ENCODE assay signal across 12 mouse cellular contexts in genomic region chr5:146585307-146585651, GRCm38 (mm10). TPM values are rescaled to one million over a fixed set of nuclear protein-coding genes. Genes with fewer than 3 reads are reported as not detected.
DNase-seq lines count a peak whose midpoint lies in the region; ATAC-seq and TF ChIP-seq lines count a peak whose summit lies in the region.
"Had no signal": no experiment of that assay in that cellular context is flagged by ENCODE, and none has a peak within 500 bp of the region (broad histone marks: within the 10 kb centered on the region; RNA-seq: fewer than 3 reads in every experiment).

No protein-coding gene starts in this region.

- H3K4me1 ChIP-seq in heart, embryonic 15.5 days (replicated peaks) = peaks cover 11% of the 10 kb centered on the region
- H3K4me1 ChIP-seq in cortical plate, adult 2 months (ENCODE audit: control insufficient read depth, insufficient read depth, low read length) = no peaks in the 10 kb centered on the region
- peaks cover 30% of the 10 kb centered on the region for H3K4me1 ChIP-seq in hindbrain, embryonic 13.5 days (replicated peaks)
- H3K4me1 ChIP-seq in midbrain, embryonic 12.5 days = peaks cover 7% of the 10 kb centered on the region
- H3K4me1 ChIP-seq: megakaryocyte, embryonic 14.5 days had no signal

- H3K36me3 ChIP-seq in heart, embryonic 15.5 days = no peaks in the 10 kb centered on the region
- no peaks in the 10 kb centered on the region for H3K36me3 ChIP-seq in hindbrain, embryonic 13.5 days
- H3K36me3 ChIP-seq in midbrain, embryonic 12.5 days = no peaks in the 10 kb centered on the region

- TF ChIP-seq POLR2A in cortical plate, adult 2 months (IDR thresholded peaks at IDR 0.05; ENCODE audit: extremely low read depth, insufficient read depth, low read length) = no peak

- H3K4me2 ChIP-seq in heart, embryonic 15.5 days = peak overlapping the region; percentile 90
- peak overlapping the region; percentile 91 for H3K4me2 ChIP-seq in hindbrain, embryonic 13.5 days
- H3K4me2 ChIP-seq in midbrain, embryonic 12.5 days (replicated peaks) = peak overlapping the region; percentile 88

- no peaks in the 10 kb centered on the region for H3K9me3 ChIP-seq in heart, embryonic 15.5 days (replicated peaks)
- no peaks in the 10 kb centered on the region for H3K9me3 ChIP-seq in hindbrain, embryonic 13.5 days
- no peaks in the 10 kb centered on the region for H3K9me3 ChIP-seq in midbrain, embryonic 12.5 days
- H3K9me3 ChIP-seq: megakaryocyte, embryonic 14.5 days had no signal

- H3K27ac ChIP-seq in heart, embryonic 15.5 days = no peak overlapping the region
- no peak overlapping the region for H3K27ac ChIP-seq in cortical plate, adult 2 months (ENCODE audit: insufficient read depth, low read length)
- no peak overlapping the region for H3K27ac ChIP-seq in hindbrain, embryonic 13.5 days
- H3K27ac ChIP-seq in midbrain, embryonic 12.5 days (replicated peaks) = no peak overlapping the region

- WGBS in heart, embryonic 15.5 days = 10% methylated on average over 10 of the region's 10 CpGs
- 11% methylated on average over 10 of the region's 10 CpGs for WGBS in hindbrain, embryonic 13.5 days
- 17% methylated on average over 10 of the region's 10 CpGs for WGBS in midbrain, embryonic 12.5 days

- peak overlapping the region; percentile 50 for H3K4me3 ChIP-seq in heart, embryonic 15.5 days
- peak overlapping the region; percentile 81 for H3K4me3 ChIP-seq in cortical plate, adult 2 months (ENCODE audit: insufficient read depth, low read length)
- H3K4me3 ChIP-seq in hindbrain, embryonic 13.5 days = peak overlapping the region; percentile 62
- peak overlapping the region; percentile 53 for H3K4me3 ChIP-seq in midbrain, embryonic 12.5 days
- H3K4me3 ChIP-seq: megakaryocyte, embryonic 14.5 days had no signal

- TF ChIP-seq CTCF in cortical plate, adult 2 months (IDR thresholded peaks at IDR 0.05; ENCODE audit: extremely low read depth, insufficient read depth, low read length) = no peak

- peaks cover 54% of the 10 kb centered on the region for H3K27me3 ChIP-seq in heart, embryonic 15.5 days
- peaks cover 85% of the 10 kb centered on the region for H3K27me3 ChIP-seq in hindbrain, embryonic 13.5 days
- peaks cover 61% of the 10 kb centered on the region for H3K27me3 ChIP-seq in midbrain, embryonic 12.5 days

- DNase-seq in heart, adult 18-20 months = no peak
- no peak for DNase-seq in layer of hippocampus, adult 11-12 months (ENCODE audit: low spot score)
- no peak for DNase-seq in embryo, embryonic 10.5 days (ENCODE audit: low spot score)
- DNase-seq: kidney, adult 9 months had no signal

- H3K9ac ChIP-seq in heart, embryonic 15.5 days = no peak overlapping the region
- peak overlapping the region; percentile 83; the same call in 1 of the 2 replicates for H3K9ac ChIP-seq in hindbrain, embryonic 13.5 days
- no peak overlapping the region; the same call in 1 of the 2 replicates for H3K9ac ChIP-seq in midbrain, embryonic 12.5 days (replicated peaks)

- no peak for ATAC-seq in heart, embryonic 15.5 days (replicated peaks; ENCODE audit: insufficient number of reproducible peaks, insufficient read depth, low FRiP score, low read depth)
- peak; percentile 1; the same call in 1 of the 2 replicates for ATAC-seq in hindbrain, embryonic 13.5 days (ENCODE audit: low FRiP score)
- no peak for ATAC-seq in midbrain, embryonic 12.5 days (ENCODE audit: low FRiP score, low read depth)
- no peak for ATAC-seq in megakaryocyte progenitor cell, adult 5-6 weeks (replicated peaks; ENCODE audit: poor library complexity)

RNA-seq across cellular contexts. Expression of gene Gpr12, which starts 0.2 kb away (rescaled TPM):
- not detected in 2 replicates for polyA plus RNA-seq in heart, embryonic 15.5 days (2015; fragmentation: Nextera tagmentation; extraction: Ambion mirVana)
- total RNA-seq in heart, adult 18-20 months (2021) = under 1 TPM in 1 of 2 experiments, not detected in 1; 0.30 TPM
- polyA plus RNA-seq in cortical plate, adult 2 months (2012; rRNA removed) = 37.7 and 41.2 TPM in 2 replicates
- polyA plus RNA-seq in hindbrain, embryonic 13.5 days (2015; fragmentation: Nextera tagmentation; extraction: Ambion mirVana) = 8.8 and 9.6 TPM in 2 replicates
- 0.79 and 0.85 TPM in 2 replicates for polyA plus RNA-seq in midbrain, embryonic 12.5 days (2016; fragmentation: Nextera tagmentation; extraction: Ambion mirVana)
- total RNA-seq in megakaryocyte progenitor cell, adult 5-6 weeks (2015) = not detected in 2 replicates
- not detected in 2 replicates for total RNA-seq in megakaryocyte progenitor cell, adult 5-6 weeks (2017)

RNA-seq across cellular contexts. Expression of gene Gm3415, which starts 29.3 kb away (rescaled TPM):
- polyA plus RNA-seq in heart, embryonic 15.5 days (2015; fragmentation: Nextera tagmentation; extraction: Ambion mirVana) = not detected in 2 replicates
- not detected for total RNA-seq in heart, adult 18-20 months (2021)
- not detected in 2 replicates for polyA plus RNA-seq in cortical plate, adult 2 months (2012; rRNA removed)
- polyA plus RNA-seq in hindbrain, embryonic 13.5 days (2015; fragmentation: Nextera tagmentation; extraction: Ambion mirVana) = not detected in 2 replicates
- not detected in 2 replicates for polyA plus RNA-seq in midbrain, embryonic 12.5 days (2016; fragmentation: Nextera tagmentation; extraction: Ambion mirVana)
- total RNA-seq in megakaryocyte progenitor cell, adult 5-6 weeks (2015) = not detected in 2 replicates
- not detected in 2 replicates for total RNA-seq in megakaryocyte progenitor cell, adult 5-6 weeks (2017)
- total RNA-seq: adrenal gland, postnatal 14 days had no signal
- polyA plus RNA-seq: spleen, adult 2 months had no signal

RNA-seq across cellular contexts. Expression of gene Gm3409, which starts 47.8 kb away (rescaled TPM):
- not detected in 2 replicates for polyA plus RNA-seq in heart, embryonic 15.5 days (2015; fragmentation: Nextera tagmentation; extraction: Ambion mirVana)
- total RNA-seq in heart, adult 18-20 months (2021) = not detected
- not detected in 2 replicates for polyA plus RNA-seq in cortical plate, adult 2 months (2012; rRNA removed)
- not detected in 2 replicates for polyA plus RNA-seq in hindbrain, embryonic 13.5 days (2015; fragmentation: Nextera tagmentation; extraction: Ambion mirVana)
- not detected in 2 replicates for polyA plus RNA-seq in midbrain, embryonic 12.5 days (2016; fragmentation: Nextera tagmentation; extraction: Ambion mirVana)
- not detected in 2 replicates for total RNA-seq in megakaryocyte progenitor cell, adult 5-6 weeks (2015)
- not detected in 2 replicates for total RNA-seq in megakaryocyte progenitor cell, adult 5-6 weeks (2017)
- total RNA-seq: adrenal gland, postnatal 14 days had no signal
- polyA plus RNA-seq: spleen, adult 2 months had no signal

RNA-seq across cellular contexts. Expression of gene Gm3404, which starts 59.7 kb away (rescaled TPM):
- polyA plus RNA-seq in heart, embryonic 15.5 days (2015; fragmentation: Nextera tagmentation; extraction: Ambion mirVana) = not detected in 2 replicates
- not detected for total RNA-seq in heart, adult 18-20 months (2021)
- not detected in 2 replicates for polyA plus RNA-seq in cortical plate, adult 2 months (2012; rRNA removed)
- polyA plus RNA-seq in hindbrain, embryonic 13.5 days (2015; fragmentation: Nextera tagmentation; extraction: Ambion mirVana) = not detected in 2 replicates
- not detected in 2 replicates for polyA plus RNA-seq in midbrain, embryonic 12.5 days (2016; fragmentation: Nextera tagmentation; extraction: Ambion mirVana)
- total RNA-seq in megakaryocyte progenitor cell, adult 5-6 weeks (2015) = not detected in 2 replicates
- not detected in 2 replicates for total RNA-seq in megakaryocyte progenitor cell, adult 5-6 weeks (2017)
- total RNA-seq: adrenal gland, postnatal 14 days had no signal
- polyA plus RNA-seq: spleen, adult 2 months had no signal
